Mouse (Mus musculus) ovary, postnatal 10 days (tissue): ENCODE results near the gene Calcoco1.
A peak's percentile ranks its signal among the peaks of the same experiment; 100 is the strongest.

ENCODE experiments used
- DNase-seq: peaks from one replicate; pipeline ENCODE4 v3.0.0; 2022; ENCODE audit warnings: low spot score

Calcoco1 gene

DNA sequence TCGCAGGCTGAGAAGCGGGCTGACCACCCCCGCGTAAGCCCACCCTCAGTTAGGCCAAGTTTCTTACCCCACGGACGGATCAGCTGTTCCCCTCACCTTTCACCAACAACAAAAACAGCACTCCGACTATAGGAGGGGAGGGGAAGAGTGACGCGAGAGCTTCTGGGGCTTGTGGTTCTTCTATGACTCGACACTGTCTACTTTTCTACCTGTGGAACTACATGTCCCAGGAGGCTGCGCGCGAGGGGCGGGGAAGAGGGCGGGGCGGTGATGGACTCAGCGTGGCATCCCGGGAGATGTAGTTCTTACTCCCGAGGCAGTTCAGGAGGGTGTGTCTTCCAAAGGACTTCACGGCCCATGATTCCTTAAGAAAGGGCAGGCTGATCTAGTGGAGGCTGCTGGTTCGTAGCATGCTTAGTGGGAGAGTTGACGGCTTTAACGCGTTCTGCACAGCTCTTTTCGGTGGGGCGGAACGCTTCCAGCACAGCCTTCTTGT is at the start of gene Calcoco1:
Gene Calcoco1, minus strand, starts transcription at position 199 of the 496 bp plus-strand sequence.
- peak; percentile 70 for DNase-seq

DNA sequence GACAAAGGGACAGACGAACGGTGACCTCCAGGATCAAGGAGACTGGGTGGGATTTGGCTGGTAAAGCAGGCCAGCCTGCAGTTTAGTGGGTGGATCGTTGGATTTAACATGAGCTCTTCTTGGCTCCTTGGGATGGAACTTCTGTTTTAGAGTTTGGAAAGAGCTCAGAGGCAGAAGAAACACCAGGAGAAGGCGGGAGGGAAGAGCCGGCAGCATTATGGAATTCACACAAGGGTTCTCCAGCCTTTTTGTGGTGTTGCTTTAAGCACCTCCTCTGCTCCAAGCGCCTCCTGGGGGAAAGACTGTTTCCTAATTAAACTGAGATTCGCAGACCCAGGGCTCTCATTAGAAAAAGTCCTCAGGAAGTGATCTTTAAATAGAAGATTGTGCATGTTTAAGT is 48.9 kb upstream of the Calcoco1 start:
- DNase-seq = no peak

DNA sequence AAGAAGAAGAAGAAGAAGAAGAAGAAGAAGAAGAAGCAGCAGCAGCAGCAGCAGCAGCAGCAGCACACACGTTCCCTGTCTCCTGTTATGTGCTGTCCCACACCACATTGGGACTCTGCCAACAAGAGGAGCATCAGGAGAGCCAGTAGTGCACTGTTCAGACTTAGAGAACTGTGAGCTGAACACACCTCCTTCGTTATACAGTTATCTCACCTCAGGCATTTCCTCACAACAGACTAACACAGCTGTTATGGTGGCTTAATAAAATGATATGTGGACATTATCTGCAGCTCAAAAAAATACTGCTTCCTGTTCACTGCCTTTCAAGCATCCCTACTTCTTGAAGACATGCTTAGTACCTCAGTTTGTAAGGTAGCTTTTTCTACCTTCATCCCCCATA is 43.2 kb upstream of the Calcoco1 start:
- DNase-seq = no peak

DNA sequence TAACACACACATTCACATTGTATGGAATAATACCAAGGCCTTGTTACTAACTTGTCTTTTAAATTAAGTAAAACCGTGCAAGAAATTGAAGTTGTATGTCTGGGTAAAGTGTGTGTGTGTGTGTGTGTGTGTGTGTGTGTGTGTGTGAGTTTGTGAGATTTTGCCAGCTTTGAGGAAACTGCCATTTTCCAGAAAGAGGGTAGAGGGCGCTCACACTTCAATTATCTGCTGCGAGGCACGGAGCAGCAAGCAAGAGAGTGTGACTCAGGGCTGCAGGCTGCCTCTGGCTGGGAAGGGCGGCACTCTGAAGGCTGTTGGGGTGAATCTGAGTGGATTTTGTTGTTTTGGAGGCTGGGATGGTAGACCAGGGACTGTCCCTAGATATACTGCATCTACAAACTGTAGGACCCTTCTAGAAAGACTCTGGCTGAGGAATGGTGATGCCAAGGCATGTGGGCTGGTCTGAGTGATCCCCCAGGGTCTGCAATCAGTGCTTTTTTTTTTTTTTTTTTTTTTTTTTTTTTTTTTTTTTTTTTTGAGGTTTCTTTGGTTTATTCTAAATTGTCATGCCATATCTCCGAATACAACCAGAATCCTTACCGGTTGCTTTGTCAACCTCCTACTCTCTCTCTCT is 39.9 kb upstream of the Calcoco1 start:
- no peak for DNase-seq

DNA sequence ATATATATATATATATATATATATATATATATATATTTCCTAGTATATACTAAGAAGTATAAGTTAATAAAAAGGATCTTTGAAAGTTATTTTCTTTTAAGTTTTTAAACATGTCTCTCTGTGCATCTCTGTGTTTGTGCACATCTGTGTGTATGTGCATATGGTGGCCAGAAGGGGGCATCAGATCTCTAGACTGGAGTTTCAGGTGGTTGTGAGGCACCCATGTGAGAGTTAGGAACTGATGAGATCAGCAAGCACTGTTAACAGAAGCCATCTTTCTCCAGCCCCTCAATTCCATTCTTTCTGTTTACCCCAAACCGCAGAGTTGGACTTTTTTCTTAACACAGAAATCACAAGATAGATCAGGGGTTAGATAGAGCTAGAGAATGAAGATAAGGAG is 35.7 kb upstream of the Calcoco1 start:
- no peak for DNase-seq

DNA sequence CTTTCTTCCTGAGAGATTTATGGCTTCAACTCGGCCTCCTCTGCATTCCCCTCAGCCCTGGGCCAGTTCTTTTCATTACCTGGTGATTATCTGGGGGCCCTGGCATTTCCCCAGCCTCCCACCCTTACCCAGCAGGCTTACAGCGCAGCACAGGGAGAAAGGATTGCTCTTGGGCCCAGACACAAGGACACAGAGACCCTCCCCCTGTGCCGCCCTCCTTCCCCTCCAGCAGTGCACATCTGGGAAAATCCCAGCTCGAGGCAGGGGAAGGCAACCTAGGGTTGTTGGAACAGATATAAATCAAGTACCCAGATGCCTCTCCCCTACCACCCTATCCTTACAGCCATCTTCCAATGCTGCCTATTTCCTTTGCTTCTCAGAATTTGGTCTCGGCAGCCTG is 33.1 kb upstream of the Calcoco1 start:
- DNase-seq = no peak

DNA sequence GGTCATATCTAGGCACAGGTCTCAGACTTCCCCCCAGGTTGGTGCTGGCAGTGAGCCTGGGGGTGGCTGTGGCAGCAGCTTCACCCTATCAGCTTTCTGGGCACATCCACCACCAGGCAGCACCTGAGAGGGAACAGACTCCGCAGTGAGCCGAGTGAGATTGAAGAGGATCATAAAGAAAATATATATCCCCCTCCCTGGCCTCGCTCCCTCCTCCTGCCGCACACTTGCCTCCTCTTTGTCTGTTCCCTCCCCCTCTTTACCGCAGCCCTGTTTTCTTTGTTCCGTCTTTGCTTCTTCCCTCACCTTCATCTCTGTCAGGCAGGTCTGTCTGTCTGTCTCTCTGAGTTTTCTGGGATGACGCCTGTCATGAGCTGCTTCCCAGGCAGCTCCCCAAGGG is 32.4 kb upstream of the Calcoco1 start:
- no peak for DNase-seq

DNA sequence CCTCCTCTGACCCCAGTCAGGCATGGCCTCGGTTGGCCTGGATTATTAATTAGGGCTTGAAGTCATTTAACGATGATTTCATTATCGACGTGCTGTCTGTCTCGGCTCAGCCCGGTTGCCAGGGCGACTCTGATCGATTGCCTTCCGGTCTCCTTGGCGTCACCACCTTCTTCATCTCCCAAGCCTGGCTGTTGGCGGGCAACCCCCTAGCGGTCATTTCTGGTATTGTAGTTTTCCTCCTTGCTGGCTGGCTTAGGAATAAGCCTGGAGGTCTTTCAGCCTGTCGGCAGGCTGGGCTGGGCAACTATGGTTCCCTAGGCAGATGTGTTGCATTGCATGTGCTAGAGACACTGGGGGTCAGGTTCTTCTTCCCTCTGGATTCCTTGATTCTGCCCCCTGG is 31.2 kb upstream of the Calcoco1 start:
- no peak for DNase-seq

DNA sequence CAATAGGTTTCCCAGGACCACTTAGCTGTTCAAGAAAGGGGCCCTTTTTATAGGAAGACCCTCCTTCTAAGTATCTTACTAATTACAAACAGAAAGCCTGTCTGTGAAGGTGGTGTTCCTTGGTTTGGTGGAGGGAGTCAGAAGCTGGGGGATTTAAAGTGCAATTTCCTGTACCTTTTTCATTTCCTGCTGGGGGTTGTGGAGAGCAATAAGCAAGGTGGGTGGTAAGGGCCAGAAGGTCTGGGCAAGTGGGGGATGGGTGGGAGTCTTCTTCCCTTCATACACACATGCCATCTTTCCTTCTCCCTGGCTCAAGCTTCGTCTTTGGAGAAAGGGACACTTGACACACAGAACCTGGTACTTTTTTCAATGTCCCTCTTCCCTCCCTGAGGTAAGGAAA is 30.2 kb upstream of the Calcoco1 start:
- DNase-seq = no peak

DNA sequence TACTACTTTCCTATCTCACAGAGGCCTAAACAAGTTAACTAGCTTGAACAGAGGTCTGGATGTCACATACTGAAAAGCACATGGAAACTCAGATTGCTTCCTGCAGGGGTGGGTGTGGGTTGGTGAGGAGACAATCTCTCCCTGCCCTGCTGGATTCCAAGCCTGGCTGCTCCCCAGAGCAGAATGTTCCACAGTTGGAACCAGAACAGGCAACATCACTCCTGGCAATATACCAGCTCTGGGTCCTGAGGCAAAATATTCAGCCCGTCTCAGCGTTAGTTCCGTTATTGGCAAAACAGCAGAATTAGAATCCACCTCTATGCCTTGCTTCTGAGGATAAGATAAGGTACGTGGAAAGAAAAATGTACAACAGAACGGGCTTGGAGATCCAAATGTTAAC is 28.3 kb upstream of the Calcoco1 start:
- no peak for DNase-seq

DNA sequence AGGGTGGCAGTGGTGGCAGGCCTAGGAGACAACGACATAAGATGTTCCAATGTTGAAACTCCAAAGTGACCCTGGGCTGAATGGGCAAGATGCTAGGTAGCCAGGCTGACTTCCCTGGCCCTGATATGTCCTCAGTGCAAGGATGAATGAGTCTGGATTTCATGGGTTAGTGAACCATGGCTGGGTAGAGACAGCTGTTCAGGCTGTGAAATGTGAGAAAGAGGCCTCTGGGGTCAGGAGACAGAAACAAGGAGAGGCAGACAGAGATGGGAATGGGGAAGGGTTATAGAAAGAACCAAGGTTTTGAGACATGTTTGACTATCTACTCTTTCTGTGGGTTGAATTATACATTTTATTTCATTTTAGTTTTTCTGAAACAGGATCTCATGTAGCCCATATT is 27.1 kb upstream of the Calcoco1 start:
- DNase-seq = no peak

DNA sequence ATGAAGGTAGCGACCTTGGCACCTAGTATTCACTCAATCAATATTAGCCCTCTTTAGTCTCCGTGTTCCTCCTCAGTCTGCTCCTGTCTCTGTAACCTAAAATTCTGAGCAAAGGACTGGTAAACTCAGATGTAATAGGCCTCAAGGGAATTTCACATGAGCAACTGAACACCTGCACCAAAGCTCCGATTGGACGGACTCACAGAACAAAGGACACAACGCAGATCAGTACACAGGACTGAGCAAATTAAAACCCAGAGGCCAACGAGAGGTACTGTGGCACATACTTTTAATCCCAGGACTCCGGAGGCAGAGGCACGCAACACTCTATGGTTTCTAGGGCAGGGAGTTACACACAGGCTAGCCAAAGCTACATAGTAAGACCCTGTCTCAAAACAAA is 25.9 kb upstream of the Calcoco1 start:
- DNase-seq = no peak

DNA sequence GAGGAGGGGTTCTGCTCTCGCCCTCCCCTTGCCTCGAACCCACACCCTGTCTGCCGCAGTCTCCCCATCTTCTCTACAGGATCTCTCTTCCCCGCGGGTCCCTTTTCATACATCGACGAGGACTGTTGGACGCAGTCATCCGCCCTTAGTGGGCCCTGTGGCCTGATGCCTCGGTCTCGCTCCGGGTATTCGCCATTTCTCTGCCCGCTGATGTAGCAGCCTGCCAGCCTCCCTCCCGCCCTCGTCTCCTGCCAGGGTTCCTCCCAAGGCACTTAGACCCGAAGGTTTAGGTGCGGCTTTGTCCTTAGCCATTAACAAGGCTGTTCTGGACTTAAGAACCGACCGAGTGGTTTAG is 25.3 kb upstream of the Calcoco1 start:
- DNase-seq = no peak

DNA sequence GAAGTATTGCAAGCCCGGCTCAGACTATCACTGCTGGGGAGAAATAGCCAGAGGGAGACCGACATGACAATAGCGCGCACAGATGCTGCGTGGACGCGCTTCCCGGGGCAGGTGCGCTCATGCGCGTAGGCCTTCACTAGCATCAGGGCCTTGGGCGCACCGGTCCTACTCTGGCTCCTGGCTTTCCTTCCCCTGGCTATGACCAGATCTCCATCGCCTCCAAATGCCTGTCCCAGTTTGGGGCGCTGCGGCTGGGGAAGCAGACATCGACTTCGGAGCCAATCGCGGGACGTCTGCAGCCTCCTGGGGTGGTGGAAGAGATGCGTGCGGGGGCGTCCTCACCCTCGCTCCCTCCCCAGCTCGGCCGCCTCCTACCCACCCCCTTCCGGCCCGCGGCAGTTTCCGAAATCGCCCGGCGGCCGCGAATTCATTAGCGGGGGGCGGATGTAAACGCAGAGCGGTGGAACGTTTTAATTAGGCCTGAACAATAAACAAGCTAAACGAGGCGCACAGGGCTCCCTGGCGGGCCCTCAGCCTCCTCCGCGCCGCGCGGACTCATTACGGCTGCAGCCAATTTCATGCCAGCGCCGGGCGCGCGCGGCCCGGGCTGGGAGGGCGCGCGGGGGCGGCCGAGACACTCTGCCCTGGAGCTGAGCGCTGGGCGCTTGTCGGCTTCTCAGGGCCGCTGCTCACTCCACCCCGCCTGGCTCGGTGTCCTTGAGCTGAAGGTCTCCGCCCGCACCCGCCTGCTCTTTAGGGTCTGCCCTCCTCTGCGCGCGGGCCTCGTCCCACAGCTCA is 24.7 kb upstream of the Calcoco1 start:
- DNase-seq = peak; percentile 41

DNA sequence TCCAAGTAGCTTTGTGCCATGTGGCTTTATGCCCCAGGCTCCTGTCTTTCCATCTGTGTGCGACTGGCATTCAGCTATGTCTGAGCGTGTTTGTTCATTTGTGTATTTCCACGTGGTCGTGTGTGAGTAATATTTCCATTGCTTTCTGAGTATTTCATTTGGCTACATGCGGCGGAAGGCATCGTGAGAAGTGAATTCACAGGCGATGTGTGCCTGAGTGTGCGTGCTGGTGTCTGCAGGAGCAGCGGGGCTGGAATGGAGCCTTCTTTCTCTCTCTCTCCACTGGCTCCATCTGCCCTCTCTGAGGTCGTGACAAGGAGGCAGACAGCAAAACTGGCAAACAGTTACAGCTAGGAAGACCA is 24.1 kb upstream of the Calcoco1 start:
- no peak for DNase-seq

DNA sequence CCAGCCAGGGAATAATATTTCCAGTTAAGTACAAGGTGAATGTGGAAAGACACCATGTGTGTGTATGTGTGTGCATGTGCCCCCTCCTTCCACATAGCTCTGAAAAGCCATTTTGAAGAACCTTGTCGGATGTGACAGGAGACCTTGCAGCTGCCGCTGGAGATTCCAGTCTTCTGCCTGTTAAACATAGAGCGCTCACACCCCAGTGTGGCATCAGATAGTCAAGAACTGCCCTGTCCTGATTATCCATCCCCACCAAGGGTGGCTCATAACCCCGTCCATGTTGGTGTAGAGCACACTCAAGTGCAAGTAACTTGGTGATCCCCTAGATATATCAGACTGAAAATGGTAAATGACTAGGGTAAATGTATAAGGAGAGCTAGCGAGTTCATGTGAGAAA is 23.4 kb upstream of the Calcoco1 start:
- no peak for DNase-seq

DNA sequence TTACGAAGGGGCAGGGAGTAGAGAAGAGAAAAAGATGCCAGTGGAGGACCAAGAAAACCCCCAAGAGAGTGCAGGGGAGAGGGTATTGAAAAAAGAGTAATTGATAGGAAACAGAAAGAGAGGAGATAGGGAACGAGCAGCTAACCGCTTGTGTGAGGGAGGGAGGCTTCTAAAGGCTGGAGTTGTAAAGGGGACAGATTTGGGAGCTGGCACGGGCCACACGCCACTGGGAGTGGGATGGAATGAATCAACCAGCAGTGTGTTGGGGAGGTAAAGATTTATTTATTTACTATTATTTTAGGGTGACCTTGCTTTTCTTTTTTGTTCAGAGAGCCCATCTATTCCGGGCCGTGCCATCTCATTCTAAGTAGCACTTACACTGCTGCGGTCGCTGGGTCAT is 22.9 kb upstream of the Calcoco1 start:
- DNase-seq = no peak

DNA sequence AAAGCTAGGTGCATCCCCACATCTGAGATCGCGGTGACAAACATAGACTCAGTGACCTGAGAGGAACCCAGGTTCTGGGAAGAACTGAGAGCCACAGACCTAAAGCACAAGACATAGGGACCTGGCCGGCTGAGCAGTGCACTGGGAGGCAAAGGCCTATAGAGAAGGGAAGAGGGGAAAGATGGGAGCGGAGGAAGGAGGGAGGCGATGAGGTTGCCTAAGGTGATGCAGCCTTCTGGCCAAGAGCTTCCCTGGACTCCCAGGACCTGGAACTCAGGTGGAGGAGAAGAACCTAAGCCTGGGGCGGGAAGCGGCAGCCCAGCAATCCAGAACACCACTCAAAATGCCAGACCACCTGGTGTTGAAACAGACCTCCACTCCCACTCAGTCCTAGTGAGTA is 22.4 kb upstream of the Calcoco1 start:
- no peak for DNase-seq

DNA sequence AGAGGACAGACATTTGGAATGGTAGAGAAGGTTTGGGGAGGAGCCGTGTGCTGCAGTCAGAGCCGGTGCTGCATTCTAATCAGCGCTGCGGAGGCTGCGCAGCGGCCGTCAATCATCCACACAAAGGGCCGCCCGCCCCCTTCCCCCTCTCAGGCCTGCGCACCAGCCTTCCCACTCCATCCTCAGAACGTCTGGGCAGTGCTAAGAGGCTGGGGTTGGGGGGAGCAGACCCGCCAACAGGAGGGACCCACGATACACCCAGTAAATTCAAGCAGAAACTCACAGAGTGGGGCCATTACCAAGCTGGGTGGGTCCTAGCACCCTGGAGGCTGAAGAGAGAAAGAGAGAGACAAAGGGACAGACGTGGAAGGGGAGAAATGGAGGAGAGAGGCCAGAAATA is 22.0 kb upstream of the Calcoco1 start:
- DNase-seq = no peak

DNA sequence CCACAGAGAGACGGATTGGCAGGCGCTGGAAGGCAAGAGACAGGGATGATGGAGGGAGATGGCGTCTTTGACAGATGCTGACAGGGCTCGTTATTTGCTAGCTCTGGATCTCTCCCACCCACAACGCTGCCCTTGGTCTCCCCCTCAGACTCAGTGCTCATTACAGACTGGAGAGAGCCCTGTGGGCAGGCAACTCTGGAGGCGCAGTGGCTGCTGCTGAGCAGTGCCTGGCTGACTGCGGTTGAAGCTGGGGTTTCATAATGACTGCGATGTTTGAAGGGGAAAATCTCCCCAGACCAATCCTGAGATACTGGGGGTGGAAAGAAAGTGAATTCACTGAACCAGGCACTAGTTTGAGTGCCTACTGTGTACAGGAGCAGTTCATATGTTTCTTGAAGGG is 21.2 kb upstream of the Calcoco1 start:
- no peak for DNase-seq

DNA sequence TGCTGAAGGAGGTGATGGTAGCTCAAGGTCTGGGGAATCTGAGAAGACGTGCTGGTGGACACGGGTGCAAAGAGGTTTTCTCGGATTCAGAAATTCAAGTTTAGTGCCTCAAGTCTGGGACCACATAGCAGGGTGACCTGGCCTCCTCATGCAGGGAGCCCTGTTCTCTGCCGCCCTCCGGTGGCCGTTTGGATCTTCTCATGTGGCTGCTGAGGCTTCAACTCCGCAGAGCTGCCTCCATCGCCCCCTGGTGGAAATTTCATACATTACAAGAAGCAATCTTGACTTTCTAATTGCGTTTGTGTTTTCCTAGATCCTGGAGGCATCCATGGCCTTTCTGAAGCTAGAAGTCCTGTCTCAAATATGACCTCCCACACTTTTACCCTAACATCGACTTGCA is 20.6 kb upstream of the Calcoco1 start:
- DNase-seq = peak; percentile 81

DNA sequence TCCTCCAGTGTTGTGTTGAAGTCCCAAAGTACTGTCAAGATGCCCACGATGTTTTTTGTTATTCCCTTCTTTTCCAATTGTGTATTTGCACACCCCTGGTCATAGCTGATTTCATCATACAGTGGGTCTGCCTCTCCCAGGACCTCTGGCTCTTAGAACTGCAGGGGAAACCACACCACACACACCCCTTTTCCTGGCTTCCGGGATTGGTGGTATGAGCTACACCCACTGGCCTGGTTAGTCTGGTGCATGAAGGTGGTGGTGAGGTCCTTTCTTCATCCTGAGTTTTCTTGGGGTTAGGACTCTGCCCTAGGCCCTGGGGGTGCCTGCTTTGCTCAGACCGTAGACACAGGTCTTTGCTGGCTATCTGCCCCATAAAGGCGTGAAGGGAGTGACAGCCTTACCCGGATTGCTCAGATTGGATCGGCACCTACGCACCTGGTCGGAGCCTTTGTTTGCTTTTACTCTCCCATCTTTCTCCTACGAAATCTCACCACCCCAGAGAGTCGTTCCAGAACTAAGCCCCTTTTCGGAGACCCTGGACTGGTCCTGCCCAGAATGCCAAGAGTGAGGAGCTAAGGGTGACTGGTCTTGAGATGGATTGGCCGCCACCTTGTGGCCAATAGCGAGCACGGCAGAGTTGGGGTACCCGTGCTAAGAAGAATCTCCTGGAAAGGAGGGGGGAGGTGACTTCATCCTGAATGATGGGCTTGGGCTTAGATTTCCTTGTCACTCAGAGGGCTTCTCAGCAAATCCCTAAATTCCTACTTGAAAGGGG is 17.7 kb upstream of the Calcoco1 start:
- no peak for DNase-seq

DNA sequence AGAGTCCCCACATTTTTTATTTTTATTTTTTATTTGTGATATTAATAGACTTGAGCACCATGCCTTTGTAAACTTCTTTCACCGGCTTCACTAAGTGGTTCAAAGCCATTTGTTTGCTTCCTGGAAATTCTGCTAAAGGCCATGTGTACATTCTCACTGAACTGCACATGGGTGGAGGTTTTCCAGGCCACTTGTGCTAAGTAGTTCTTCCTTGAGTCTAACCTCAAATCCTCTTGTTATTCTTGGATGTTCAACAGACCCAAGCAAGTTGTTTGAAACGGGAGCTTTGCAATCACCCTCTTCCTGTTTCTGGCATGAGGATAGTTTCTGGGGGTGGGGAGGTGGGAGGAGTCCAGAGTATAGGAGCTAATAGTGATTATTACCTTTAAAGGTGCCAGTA is 16.5 kb upstream of the Calcoco1 start:
- DNase-seq = no peak
